Mouse (Mus musculus) liver, embryonic 14.5 days (tissue): ENCODE measurements around the gene Kif26b. TPM values are rescaled to one million over a fixed set of nuclear protein-coding genes. Genes with fewer than 3 reads are reported as not detected.

Source experiments
- ATAC-seq: fragments of 200-750 bp; cut with Nextera tagmentation; 2 replicates; pipeline ENCODE4 v1.8.0; 2017; ENCODE audit warnings: moderate number of reproducible peaks, mild to moderate bottlenecking, moderate library complexity; ENCODE audit not compliant: insufficient read depth
- DNase-seq, 3 experiments: peaks; one replicate each; pipeline ENCODE4 v3.0.0-alpha.2; 2012 to 2013; ENCODE audit warnings: low read depth in 3 of 3, low spot score in 3 of 3
- H3K27ac ChIP-seq: fragments of 300-500 bp; sonication (generic); 2 replicates; pipeline ENCODE4 v1.5.1; 2014; ENCODE audit warnings: moderate library complexity, mild to moderate bottlenecking, control low read depth, inconsistent platforms
- H3K27me3 ChIP-seq: fragments of 300-500 bp; sonication (generic); 2 replicates; pipeline ENCODE4 v1.6.1; 2014; ENCODE audit warnings: mild to moderate bottlenecking, low read length, moderate library complexity; ENCODE audit not compliant: control insufficient read depth, insufficient read depth
- H3K36me3 ChIP-seq: fragments of 300-500 bp; sonication (generic); replicated peaks from 2 replicates; pipeline ENCODE4 v1.6.1; 2014; ENCODE audit warnings: low read depth; ENCODE audit not compliant: control insufficient read depth, insufficient read depth
- H3K4me1 ChIP-seq, 2 experiments: fragments of 200-500 bp in 1 of 2; fragments of 300-500 bp in 1 of 2; sonication (generic) in 1 of 2; replicated peaks; 2 replicates each; pipeline ENCODE4 v1.6.1; 2012 to 2014; ENCODE audit warnings: antibody characterized with exemption in 1 of 2, inconsistent platforms in 1 of 2, low read length in 1 of 2; ENCODE audit not compliant: control insufficient read depth in 2 of 2, insufficient read depth in 2 of 2
- H3K4me2 ChIP-seq: fragments of 300-500 bp; sonication (generic); 2 replicates; pipeline ENCODE4 v1.6.1; 2014; ENCODE audit warnings: low read depth, mild to moderate bottlenecking, control low read depth, moderate library complexity
- H3K4me3 ChIP-seq, 2 experiments: fragments of 200-500 bp in 1 of 2; fragments of 300-500 bp in 1 of 2; sonication (generic) in 1 of 2; 2 replicates each; pipeline ENCODE4 v1.5.1; 2012 to 2014; ENCODE audit warnings: low read depth in 2 of 2, low read length in 2 of 2, mild to moderate bottlenecking in 2 of 2, control low read depth in 1 of 2, inconsistent platforms in 1 of 2, moderate library complexity in 1 of 2; ENCODE audit not compliant: insufficient read depth in 1 of 2
- H3K9ac ChIP-seq: fragments of 300-500 bp; sonication (generic); replicated peaks from 2 replicates; pipeline ENCODE4 v1.6.1; 2014; ENCODE audit warnings: mild to moderate bottlenecking, control low read depth, moderate library complexity
- H3K9me3 ChIP-seq: fragments of 300-500 bp; sonication (generic); 2 replicates; pipeline ENCODE4 v1.6.1; 2016; ENCODE audit warnings: low read length, mixed read lengths; ENCODE audit not compliant: control insufficient read depth
- CTCF ChIP-seq: IDR thresholded peaks from 2 replicates; pipeline ENCODE4 v1.5.1; 2016; ENCODE audit warnings: antibody characterized with exemption, low read depth, control low read depth
- EP300 ChIP-seq: IDR thresholded peaks from 2 replicates; pipeline ENCODE4 v1.6.1; 2016; ENCODE audit warnings: antibody characterized with exemption, low read depth
- WGBS: fragments of 180-500 bp; shearing (Covaris S2); extraction: QIAGEN DNeasy Blood & Tissue Kit; methylation state at CpG from one replicate; pipeline ENCODE4 v1.1.7; 2014; ENCODE audit not compliant: insufficient replicate concordance; 5-methylcytosine and 5-hydroxymethylcytosine counted together
- polyA plus RNA-seq, 2 experiments: library from polyadenylated mRNA; depleted of rRNA in 1 of 2; stranded (reverse) in 1 of 2; unstranded in 1 of 2; fragments of >200 nt; fragmentation: Nextera tagmentation in 1 of 2; extraction: Ambion mirVana in 1 of 2; gene quantifications; 2 replicates each; pipeline versions ENCODE4 v1.2.1 to v1.2.3; 2012 to 2014

The Kif26b gene
- polyA plus RNA-seq, 2 experiments: 0.01 to 0.07 TPM

DNA sequence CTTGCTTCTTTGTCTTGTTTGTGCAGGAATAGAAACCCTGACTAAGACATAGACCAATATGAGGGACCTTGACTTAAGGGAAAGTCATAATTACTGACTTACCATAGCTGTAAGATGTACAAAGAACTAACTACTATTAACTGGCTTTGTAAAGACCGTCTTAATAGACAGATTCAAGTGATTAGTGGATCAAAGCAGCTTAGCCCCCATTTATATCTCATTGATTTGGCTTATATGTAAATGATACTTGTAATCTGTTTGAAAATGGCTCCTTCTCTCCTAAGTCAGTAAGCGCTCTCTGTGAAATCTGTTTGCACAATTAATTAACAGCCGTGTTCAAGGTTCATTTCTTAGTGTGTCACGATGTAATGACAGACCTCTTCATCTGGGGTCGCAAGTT, 295.9 kb downstream of the Kif26b start:
- Histone ChIP-seq H3K36me3 (no peaks in the 10 kb centered on the region), H3K4me2 (no peak overlapping the region), H3K27me3 (no peaks in the 10 kb centered on the region), H3K27ac (no peak overlapping the region), H3K9me3 (no peaks in the 10 kb centered on the region), H3K4me1 (no peaks in the 10 kb centered on the region), H3K4me3 (no peak overlapping the region), H3K9ac (no peak overlapping the region)
- TF ChIP-seq EP300: no peak
- no peak for TF ChIP-seq CTCF
- WGBS: 63% methylated on average over 5 of the region's 5 CpGs
- ATAC-seq (no peak), DNase-seq (no peak)

DNA sequence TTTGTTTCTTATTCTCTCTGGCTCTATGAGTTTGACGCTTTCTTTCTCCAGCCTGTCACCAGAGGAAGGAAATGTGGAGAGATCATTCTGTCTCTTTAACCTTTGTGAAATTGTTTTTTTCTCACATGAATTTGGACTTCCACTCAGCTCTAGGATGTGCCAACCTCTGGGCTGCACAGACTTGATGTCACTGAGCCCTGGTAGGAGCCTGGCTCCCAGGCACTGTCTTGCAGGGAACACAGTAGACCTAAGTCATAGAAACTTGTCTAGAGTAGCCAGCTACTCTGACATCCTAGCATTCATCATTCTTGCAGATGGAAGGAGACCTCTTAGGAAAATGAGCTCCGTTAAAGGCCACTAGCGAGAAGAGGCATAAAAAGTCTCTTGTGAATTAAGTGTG, 298.3 kb downstream of the Kif26b start:
- H3K4me1 ChIP-seq: no peaks in the 10 kb centered on the region
- no peak overlapping the region for H3K9ac ChIP-seq
- no peak overlapping the region for H3K4me2 ChIP-seq
- H3K4me3 ChIP-seq: no peak overlapping the region
- WGBS: 70% methylated on average over 3 of the region's 3 CpGs
- H3K27me3 ChIP-seq: no peaks in the 10 kb centered on the region
- TF ChIP-seq EP300 (no peak), CTCF (no peak)
- no peaks in the 10 kb centered on the region for H3K9me3 ChIP-seq
- H3K36me3 ChIP-seq: no peaks in the 10 kb centered on the region
- DNase-seq (no peak), ATAC-seq (no peak)
- no peak overlapping the region for H3K27ac ChIP-seq

DNA sequence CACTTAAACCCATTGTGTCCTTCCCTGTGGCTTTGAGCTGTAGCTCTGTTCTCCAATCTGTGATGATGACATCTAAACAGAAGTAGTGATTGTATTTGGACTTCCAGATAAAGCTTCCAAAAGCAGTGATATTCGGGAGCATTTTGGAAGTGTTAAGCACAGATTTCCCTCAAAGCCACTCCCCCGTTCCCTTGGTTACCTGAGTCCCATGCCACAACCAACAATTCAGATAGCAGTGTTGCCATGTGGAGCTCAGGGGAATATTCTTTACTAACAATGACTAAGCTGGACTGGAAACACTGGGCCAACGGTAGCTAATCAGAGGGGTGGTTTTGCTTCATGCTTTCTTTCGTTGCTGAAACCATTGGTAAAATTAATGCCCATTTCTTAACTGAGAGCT, 300.5 kb downstream of the Kif26b start:
- H3K4me3 ChIP-seq: no peak overlapping the region
- ATAC-seq: no peak
- no peaks in the 10 kb centered on the region for H3K9me3 ChIP-seq
- no peak for TF ChIP-seq CTCF
- TF ChIP-seq EP300: no peak
- no peaks in the 10 kb centered on the region for H3K4me1 ChIP-seq
- DNase-seq: no peak
- H3K36me3 ChIP-seq: no peaks in the 10 kb centered on the region
- H3K4me2 ChIP-seq: no peak overlapping the region
- H3K27me3 ChIP-seq: no peaks in the 10 kb centered on the region
- no peak overlapping the region for H3K27ac ChIP-seq
- 67% methylated on average over 4 of the region's 4 CpGs for WGBS
- no peak overlapping the region for H3K9ac ChIP-seq

DNA sequence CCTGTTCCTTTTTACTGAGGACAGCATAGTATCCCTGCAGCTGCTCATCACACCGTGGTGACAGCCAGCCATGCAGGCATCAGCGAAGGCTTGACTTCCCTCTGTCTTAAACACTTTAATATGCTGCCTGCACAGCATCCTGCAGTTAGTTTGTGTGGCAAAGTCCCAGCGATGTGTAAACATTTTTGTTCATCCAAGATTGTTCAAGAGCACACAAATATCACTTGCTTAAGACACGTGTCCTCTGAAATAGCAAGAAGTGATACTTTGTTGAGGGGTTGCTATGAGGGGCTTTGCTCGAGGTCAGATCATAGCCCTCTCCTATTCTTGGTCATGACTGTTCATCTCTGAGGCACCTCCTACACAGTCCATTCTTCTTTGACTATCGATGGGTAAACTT, 303.6 kb downstream of the Kif26b start:
- no peak overlapping the region for H3K9ac ChIP-seq
- no peaks in the 10 kb centered on the region for H3K27me3 ChIP-seq
- no peak overlapping the region for H3K4me2 ChIP-seq
- DNase-seq: no peak
- no peaks in the 10 kb centered on the region for H3K9me3 ChIP-seq
- no peak for TF ChIP-seq CTCF
- no peak for TF ChIP-seq EP300
- no peak for ATAC-seq
- H3K27ac ChIP-seq: no peak overlapping the region
- 58% methylated on average over 6 of the region's 6 CpGs for WGBS
- H3K36me3 ChIP-seq: no peaks in the 10 kb centered on the region
- H3K4me1 ChIP-seq: no peaks in the 10 kb centered on the region
- H3K4me3 ChIP-seq: no peak overlapping the region

DNA sequence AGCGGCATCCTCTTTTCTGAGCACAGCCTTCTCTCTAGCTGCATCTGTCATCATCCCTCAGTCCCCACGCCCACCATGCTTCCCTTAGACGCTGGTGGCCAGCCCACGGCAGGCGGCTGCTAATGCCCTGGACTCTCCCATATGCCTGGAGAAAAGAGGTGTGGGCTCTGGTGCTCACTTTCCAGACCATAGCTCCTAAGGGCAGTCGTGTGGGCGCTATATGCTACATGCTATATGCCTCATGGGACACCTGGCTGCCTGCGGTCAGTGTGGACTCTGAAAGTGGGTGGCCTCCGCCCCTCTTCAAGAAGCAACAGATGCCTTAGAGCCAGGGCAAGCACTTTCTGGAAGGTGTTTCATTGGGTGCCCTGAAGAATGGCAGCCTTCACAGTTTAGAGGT, 306.9 kb downstream of the Kif26b start:
- Histone ChIP-seq H3K27me3 (no peaks in the 10 kb centered on the region), H3K4me1 (no peaks in the 10 kb centered on the region), H3K36me3 (no peaks in the 10 kb centered on the region), H3K4me2 (no peak overlapping the region), H3K27ac (no peak overlapping the region), H3K9ac (no peak overlapping the region), H3K4me3 (no peak overlapping the region), H3K9me3 (no peaks in the 10 kb centered on the region)
- ATAC-seq: no peak
- DNase-seq: no peak
- 65% methylated on average over 9 of the region's 9 CpGs for WGBS
- no peak for TF ChIP-seq CTCF
- TF ChIP-seq EP300: no peak
